Mouse (Mus musculus) spleen, adult 2 months (tissue): ENCODE data around the gene Isl1.

Source experiments
- CTCF ChIP-seq: fragments of 200-500 bp; IDR thresholded peaks from 2 replicates; pipeline ENCODE4 v1.5.1; 2011; ENCODE audit warnings: mild to moderate bottlenecking, inconsistent platforms; ENCODE audit not compliant: insufficient read depth, insufficient read length, insufficient replicate concordance; ENCODE audit errors: extremely low read depth
- POLR2A ChIP-seq: fragments of 200-500 bp; IDR thresholded peaks from 2 replicates; pipeline ENCODE4 v1.6.1; 2011; ENCODE audit warnings: low read depth, low read length, inconsistent platforms

GRCm38 (mm10) chr13:116313636-116314530 is 4.4 kb upstream of the Isl1 start:
- TF ChIP-seq CTCF = no peak
- no peak for TF ChIP-seq POLR2A
